Mouse (Mus musculus): ENCODE data around the gene Nsf. TPM values are rescaled to one million over a fixed set of nuclear protein-coding genes. Genes with fewer than 3 reads are reported as not detected.
A peak's percentile ranks its signal among the peaks of the same experiment; 100 is the strongest.

Nsf gene
- polyA plus RNA-seq, 1 experiment from 2014 or later, result 62.1 TPM

DNA sequence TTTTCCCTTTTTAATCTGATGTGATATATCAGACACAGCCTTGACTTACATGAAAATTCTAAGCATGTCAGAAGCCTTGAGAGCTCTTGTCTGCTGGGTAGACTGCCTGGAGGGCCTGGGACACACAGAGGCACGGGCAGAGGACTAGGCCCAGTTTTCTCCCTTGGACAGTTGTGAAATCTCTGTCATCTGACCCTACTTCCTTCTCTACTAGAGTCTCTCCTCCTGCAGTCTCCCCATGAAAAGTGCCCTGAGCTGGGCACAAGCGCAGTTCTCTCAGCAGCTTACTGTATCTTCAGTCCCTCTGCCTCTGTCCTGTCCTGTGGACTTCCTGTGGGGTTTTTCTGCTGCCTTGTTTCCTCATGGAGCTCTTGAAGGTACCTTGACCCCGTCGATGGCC, 25.5 kb upstream of the Nsf start:
- H3K4me2 ChIP-seq, result no peak overlapping the region
- WGBS, result 83% methylated on average over 4 of the region's 4 CpGs
- H3K4me3 ChIP-seq, result no peak overlapping the region
- no peak overlapping the region for H3K27ac ChIP-seq
- H3K4me1 ChIP-seq, result peaks cover 8% of the 10 kb centered on the region
- peaks cover 91% of the 10 kb centered on the region for H3K36me3 ChIP-seq
- ATAC-seq (ENCODE audit: insufficient number of reproducible peaks, insufficient read depth, low FRiP score, low TSS enrichment, low read depth), result no peak
- H3K9me3 ChIP-seq, result no peaks in the 10 kb centered on the region
- no peak overlapping the region for H3K9ac ChIP-seq
- no peaks in the 10 kb centered on the region for H3K27me3 ChIP-seq

DNA sequence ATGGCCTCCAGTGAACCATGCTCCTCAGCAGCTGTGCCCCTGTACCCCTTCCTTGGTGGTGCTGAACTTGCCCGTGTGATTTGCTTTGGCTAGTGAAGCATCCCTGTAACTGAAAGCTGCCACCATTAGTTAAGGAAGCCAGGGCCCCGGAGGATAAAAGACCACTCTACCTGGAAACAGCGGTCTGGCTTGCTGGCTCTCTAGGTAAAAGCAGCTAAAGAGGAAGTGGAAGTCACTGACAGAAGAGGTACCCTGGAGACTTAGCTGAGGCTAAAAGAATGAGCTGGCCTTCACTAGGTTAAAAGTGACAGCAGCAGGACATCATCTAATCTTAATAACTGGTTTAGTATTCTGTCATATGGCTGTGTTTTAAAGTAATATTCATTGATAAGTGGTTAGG, 17.0 kb upstream of the Nsf start:
- H3K4me1 ChIP-seq, result peaks cover 9% of the 10 kb centered on the region
- no peak overlapping the region for H3K27ac ChIP-seq
- H3K36me3 ChIP-seq, result peaks cover 58% of the 10 kb centered on the region
- no peak overlapping the region for H3K9ac ChIP-seq
- H3K4me3 ChIP-seq, result no peak overlapping the region
- ATAC-seq (ENCODE audit: insufficient number of reproducible peaks, insufficient read depth, low FRiP score, low TSS enrichment, low read depth), result no peak
- H3K4me2 ChIP-seq, result no peak overlapping the region
- no peaks in the 10 kb centered on the region for H3K9me3 ChIP-seq
- WGBS, result 91% methylated on average over 3 of the region's 3 CpGs
- no peaks in the 10 kb centered on the region for H3K27me3 ChIP-seq

DNA sequence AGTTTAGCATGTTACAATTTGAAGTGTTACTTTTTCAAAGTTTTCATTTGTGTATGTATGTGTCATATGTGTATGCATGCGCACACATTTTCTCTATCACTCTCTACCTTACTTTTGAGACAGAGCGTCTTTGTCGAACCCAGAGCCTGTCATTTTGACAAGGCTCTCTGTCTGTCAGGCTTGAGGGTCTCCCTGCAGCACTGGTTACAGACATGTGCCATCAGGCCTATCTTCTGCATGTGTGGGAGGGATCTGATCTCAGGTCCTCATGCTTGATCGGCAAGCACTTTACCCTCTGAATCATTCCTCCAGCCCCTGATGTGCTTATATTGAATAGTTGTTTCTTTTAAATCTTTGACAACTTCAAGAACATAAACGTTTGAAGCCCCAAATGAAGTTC, 15.4 kb upstream of the Nsf start:
- H3K27me3 ChIP-seq, result no peaks in the 10 kb centered on the region
- no peaks in the 10 kb centered on the region for H3K9me3 ChIP-seq
- ATAC-seq (ENCODE audit: insufficient number of reproducible peaks, insufficient read depth, low FRiP score, low TSS enrichment, low read depth), result no peak
- H3K9ac ChIP-seq, result no peak overlapping the region
- 89% methylated on average over 5 of the region's 5 CpGs for WGBS
- H3K36me3 ChIP-seq, result peaks cover 42% of the 10 kb centered on the region
- no peak overlapping the region for H3K27ac ChIP-seq
- no peak overlapping the region for H3K4me2 ChIP-seq
- H3K4me3 ChIP-seq, result no peak overlapping the region
- H3K4me1 ChIP-seq, result peaks cover 9% of the 10 kb centered on the region

DNA sequence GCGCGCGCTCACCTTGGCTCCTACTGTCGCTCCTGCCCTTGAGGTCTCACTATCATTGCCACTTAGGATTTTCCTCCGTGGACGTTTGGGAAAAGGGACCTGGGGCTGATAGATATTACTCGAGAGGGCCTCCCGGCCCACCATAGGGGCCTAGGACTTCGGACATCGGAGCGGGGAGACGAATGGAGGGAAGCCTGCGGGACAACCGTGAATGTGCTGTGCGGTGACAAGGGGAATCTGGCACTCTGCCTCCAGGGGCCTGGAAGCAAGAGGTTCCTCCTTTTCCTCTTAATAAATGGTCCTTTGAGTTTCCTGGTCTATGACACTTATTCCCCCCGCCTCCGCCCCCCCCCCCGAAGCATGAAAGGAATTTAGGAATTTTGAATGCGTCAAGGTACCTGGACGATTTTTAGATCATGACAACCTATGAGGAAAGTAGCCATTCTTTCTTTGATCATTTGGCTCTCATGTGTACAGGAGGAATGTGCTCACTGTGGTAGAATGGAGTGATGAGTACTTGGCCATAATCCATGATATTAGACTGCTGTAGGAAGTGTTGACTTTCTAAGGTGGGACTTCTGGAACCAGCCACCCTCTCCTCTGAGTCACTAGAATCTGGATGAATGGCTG, 13.4 kb upstream of the Nsf start:
- H3K27ac ChIP-seq, result peak overlapping the region; percentile 86
- peak overlapping the region; percentile 79 for H3K4me2 ChIP-seq
- peak overlapping the region; percentile 94 for H3K4me3 ChIP-seq
- no peak for ATAC-seq (ENCODE audit: insufficient number of reproducible peaks, insufficient read depth, low FRiP score, low TSS enrichment, low read depth)
- peaks cover 24% of the 10 kb centered on the region for H3K36me3 ChIP-seq
- peak overlapping the region; percentile 88 for H3K9ac ChIP-seq
- H3K9me3 ChIP-seq, result no peaks in the 10 kb centered on the region
- WGBS, result under 1% methylated on average over 20 of the region's 20 CpGs
- H3K4me1 ChIP-seq, result peaks cover 9% of the 10 kb centered on the region
- no peaks in the 10 kb centered on the region for H3K27me3 ChIP-seq

DNA sequence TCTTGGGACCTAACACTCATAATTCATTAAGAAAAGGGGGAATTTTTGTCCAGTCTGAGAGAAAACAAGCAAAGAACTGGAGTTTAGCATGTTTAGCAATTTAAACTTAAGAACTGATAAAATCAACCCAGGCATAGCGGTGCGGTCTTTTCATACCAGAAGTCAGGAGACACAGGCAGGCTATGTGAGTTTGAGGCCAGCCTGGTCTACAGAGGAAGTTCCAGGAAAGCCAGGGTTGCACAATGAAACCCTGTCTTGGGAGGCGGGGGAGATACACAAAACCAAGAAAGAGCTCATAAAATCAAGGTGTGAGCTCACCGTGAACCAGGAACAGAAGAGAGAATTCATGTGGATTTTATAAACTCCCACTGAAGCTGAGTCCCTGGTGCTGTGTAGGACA, 3.0 kb upstream of the Nsf start:
- H3K4me3 ChIP-seq, result no peak overlapping the region
- no peaks in the 10 kb centered on the region for H3K9me3 ChIP-seq
- H3K36me3 ChIP-seq, result no peaks in the 10 kb centered on the region
- 78% methylated on average over 4 of the region's 4 CpGs for WGBS
- no peak overlapping the region for H3K27ac ChIP-seq
- ATAC-seq (ENCODE audit: insufficient number of reproducible peaks, insufficient read depth, low FRiP score, low TSS enrichment, low read depth), result no peak
- H3K4me2 ChIP-seq, result no peak overlapping the region
- no peak overlapping the region for H3K9ac ChIP-seq
- peaks cover 19% of the 10 kb centered on the region for H3K4me1 ChIP-seq
- H3K27me3 ChIP-seq, result no peaks in the 10 kb centered on the region

DNA sequence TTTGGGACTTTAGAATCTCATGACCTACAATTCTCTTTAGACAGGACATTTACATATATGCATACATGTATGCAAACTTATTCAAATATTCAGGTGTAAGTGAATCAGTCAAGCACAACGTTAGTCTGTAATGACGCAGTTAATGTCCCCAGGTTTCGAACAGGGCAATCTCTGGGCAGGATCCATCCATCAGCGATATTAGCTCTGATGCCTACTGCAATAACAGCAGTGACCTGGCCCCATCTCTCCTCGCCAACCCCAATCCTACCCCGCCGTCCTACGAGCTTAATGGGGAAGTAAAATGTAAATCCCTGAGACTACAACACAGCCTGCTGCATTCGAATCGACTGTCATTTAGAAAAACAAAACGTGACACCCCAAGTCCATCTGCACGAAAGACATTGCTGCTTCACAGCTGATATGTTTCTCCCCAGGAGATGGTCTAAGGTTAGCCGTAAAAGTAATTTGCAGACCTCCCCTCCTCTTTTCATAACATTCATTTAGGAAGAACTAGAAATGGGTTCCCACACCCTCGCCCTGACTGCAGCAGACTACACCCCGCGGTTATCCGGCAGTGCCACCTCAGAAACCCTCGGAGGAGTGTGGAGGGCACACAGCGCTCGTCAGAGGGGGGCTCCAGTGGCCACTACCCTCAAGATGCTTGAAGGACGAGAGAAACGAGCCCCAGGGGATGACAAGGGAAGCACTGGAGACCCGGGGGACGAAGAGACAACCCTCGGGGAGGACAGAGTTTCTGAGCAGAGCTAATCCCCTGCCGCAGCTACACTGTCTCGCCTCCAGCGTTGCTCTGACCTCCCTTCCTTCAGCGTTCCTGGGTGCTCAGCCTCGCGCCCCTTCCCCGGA, 592 bp downstream of the Nsf start:
- peak; percentile 73 for ATAC-seq (ENCODE audit: insufficient number of reproducible peaks, insufficient read depth, low FRiP score, low TSS enrichment, low read depth)
- WGBS, result 2% methylated on average over 32 of the region's 32 CpGs
- H3K9ac ChIP-seq, result peak overlapping the region; percentile 91
- peak overlapping the region; percentile 79 for H3K4me3 ChIP-seq
- no peaks in the 10 kb centered on the region for H3K36me3 ChIP-seq
- no peaks in the 10 kb centered on the region for H3K27me3 ChIP-seq
- H3K4me1 ChIP-seq, result peaks cover 18% of the 10 kb centered on the region
- H3K27ac ChIP-seq, result peak overlapping the region; percentile 57
- H3K9me3 ChIP-seq, result no peaks in the 10 kb centered on the region
- H3K4me2 ChIP-seq, result peak overlapping the region; percentile 76

DNA sequence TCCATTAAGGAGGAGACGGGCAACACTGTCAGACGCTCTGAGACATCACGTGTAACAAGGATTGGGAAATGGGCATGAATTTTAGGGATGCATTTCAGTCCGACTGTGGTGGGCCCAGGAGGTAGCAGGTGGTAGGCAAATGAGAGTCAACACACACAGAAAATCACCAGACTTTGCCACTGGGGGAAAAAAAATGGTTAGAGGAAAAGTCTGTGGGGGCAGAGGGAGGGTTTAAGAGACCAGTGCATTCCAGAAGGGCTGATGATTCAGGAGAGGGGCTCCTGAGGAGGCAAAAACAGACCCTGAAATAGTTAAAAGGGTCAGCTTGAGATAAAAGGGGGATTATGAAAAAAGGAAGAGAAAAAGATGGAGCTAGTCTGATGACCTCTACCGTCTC, 1.2 kb downstream of the Nsf start:
- H3K36me3 ChIP-seq, result no peaks in the 10 kb centered on the region
- peak overlapping the region; percentile 76 for H3K4me2 ChIP-seq
- 0 out of 2 replicates have a peak overlapping the region, but pooled peaks have one; percentile 79 for H3K4me3 ChIP-seq
- H3K9me3 ChIP-seq, result no peaks in the 10 kb centered on the region
- peak overlapping the region; percentile 91 for H3K9ac ChIP-seq
- peaks cover 18% of the 10 kb centered on the region for H3K4me1 ChIP-seq
- ATAC-seq (ENCODE audit: insufficient number of reproducible peaks, insufficient read depth, low FRiP score, low TSS enrichment, low read depth), result no peak
- WGBS, result 53% methylated on average over 5 of the region's 5 CpGs
- no peak overlapping the region for H3K27ac ChIP-seq
- H3K27me3 ChIP-seq, result no peaks in the 10 kb centered on the region

DNA sequence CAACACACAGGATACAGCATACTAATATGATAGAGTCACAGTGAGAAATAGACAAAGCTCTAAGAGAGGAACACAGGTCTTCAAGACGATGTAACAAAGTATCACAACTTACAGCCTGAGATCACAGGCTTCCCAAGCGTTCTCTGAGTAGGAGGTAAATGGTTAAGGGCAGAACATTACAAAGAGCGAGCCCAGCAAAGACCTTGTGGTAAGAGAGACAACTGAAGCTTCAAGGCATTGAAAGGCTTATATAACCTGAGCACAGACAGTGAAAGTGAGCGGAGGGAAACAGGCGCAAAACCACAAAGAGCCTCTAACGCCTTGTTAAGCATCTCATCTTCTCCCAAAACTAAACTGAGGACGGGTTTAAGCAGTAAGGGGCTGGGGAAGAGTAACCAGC, 2.8 kb downstream of the Nsf start:
- H3K36me3 ChIP-seq, result no peaks in the 10 kb centered on the region
- peaks cover 18% of the 10 kb centered on the region for H3K4me1 ChIP-seq
- no peak overlapping the region for H3K27ac ChIP-seq
- ATAC-seq (ENCODE audit: insufficient number of reproducible peaks, insufficient read depth, low FRiP score, low TSS enrichment, low read depth), result no peak
- H3K9me3 ChIP-seq, result no peaks in the 10 kb centered on the region
- H3K9ac ChIP-seq, result no peak overlapping the region
- H3K4me3 ChIP-seq, result no peak overlapping the region
- no peaks in the 10 kb centered on the region for H3K27me3 ChIP-seq
- no peak overlapping the region for H3K4me2 ChIP-seq
- 82% methylated on average over 7 of the region's 7 CpGs for WGBS

DNA sequence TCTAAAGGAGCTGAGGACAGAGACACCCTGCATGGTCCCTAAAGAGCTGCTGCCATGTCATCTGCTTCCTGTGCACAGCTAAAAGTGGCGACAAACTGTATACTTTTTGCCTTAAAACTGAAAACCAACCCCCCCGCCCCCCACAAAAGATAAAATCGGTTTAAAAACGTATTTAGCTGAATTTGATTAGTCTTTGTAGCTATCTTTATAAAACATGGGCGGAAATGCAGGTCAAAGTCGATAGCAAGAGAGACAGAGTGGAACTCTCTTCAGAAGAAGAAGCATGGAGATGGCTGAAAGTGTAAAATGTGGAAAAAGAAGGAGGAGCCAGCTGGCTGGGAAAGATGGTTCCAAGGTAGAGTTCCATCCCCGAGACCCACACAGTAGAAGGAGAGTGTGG, 4.9 kb downstream of the Nsf start:
- H3K27ac ChIP-seq, result no peak overlapping the region
- no peak overlapping the region for H3K9ac ChIP-seq
- H3K4me3 ChIP-seq, result no peak overlapping the region
- H3K27me3 ChIP-seq, result no peaks in the 10 kb centered on the region
- peaks cover 18% of the 10 kb centered on the region for H3K4me1 ChIP-seq
- 87% methylated on average over 7 of the region's 7 CpGs for WGBS
- no peaks in the 10 kb centered on the region for H3K9me3 ChIP-seq
- H3K36me3 ChIP-seq, result no peaks in the 10 kb centered on the region
- no peak overlapping the region for H3K4me2 ChIP-seq
- ATAC-seq (ENCODE audit: insufficient number of reproducible peaks, insufficient read depth, low FRiP score, low TSS enrichment, low read depth), result no peak

DNA sequence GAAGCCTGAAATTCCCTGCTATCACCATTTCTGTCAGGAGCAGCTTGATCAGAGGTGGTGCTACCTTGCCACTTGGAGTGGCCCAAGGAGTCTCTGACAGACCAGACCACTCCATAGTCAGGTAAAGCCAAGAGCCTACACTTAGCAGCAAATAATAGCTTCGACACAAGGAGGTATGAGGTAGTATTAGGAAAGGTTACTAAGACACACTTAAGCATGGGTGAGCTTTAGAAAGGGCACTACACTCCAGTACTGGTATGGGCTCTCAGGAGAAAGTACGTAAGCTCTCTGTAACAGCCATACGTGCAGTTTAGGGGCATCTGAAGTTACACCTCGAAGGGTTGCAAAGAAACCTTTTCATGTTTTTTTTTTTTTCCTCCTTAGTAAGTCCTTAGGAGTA, 11.1 kb downstream of the Nsf start:
- H3K27ac ChIP-seq, result no peak overlapping the region
- H3K9ac ChIP-seq, result no peak overlapping the region
- WGBS, result 89% methylated on average over 4 of the region's 4 CpGs
- H3K36me3 ChIP-seq, result no peaks in the 10 kb centered on the region
- no peak for ATAC-seq (ENCODE audit: insufficient number of reproducible peaks, insufficient read depth, low FRiP score, low TSS enrichment, low read depth)
- H3K9me3 ChIP-seq, result no peaks in the 10 kb centered on the region
- H3K27me3 ChIP-seq, result no peaks in the 10 kb centered on the region
- H3K4me3 ChIP-seq, result no peak overlapping the region
- H3K4me2 ChIP-seq, result no peak overlapping the region
- H3K4me1 ChIP-seq, result no peaks in the 10 kb centered on the region

DNA sequence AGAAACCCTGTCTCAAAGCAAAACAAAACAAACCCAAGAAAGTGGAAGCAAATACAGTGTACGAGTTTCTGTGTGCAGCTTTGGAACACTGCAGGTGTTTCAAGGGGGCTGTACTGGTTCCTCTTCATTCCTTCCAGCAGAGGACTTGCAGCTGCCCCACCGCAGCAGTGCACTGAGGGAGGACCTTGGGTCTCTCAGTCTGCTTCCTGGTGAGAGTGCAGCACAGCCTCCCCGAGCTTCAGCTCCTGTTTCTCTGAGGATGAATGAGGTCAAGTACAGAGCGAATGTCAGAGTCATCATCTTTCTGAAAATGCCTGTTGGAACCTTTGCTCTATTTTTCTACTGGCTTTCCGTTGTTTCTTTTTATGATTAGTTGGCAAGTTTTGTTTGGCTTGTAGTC, 12.5 kb downstream of the Nsf start:
- ATAC-seq (ENCODE audit: insufficient number of reproducible peaks, insufficient read depth, low FRiP score, low TSS enrichment, low read depth), result no peak
- H3K9me3 ChIP-seq, result no peaks in the 10 kb centered on the region
- 71% methylated on average over 5 of the region's 5 CpGs for WGBS
- H3K4me2 ChIP-seq, result no peak overlapping the region
- no peaks in the 10 kb centered on the region for H3K27me3 ChIP-seq
- 0 out of 2 replicates have a peak, but pooled peaks cover under 1% of the 10 kb centered on the region for H3K4me1 ChIP-seq
- H3K4me3 ChIP-seq, result no peak overlapping the region
- no peak overlapping the region for H3K9ac ChIP-seq
- H3K36me3 ChIP-seq, result no peaks in the 10 kb centered on the region
- no peak overlapping the region for H3K27ac ChIP-seq

DNA sequence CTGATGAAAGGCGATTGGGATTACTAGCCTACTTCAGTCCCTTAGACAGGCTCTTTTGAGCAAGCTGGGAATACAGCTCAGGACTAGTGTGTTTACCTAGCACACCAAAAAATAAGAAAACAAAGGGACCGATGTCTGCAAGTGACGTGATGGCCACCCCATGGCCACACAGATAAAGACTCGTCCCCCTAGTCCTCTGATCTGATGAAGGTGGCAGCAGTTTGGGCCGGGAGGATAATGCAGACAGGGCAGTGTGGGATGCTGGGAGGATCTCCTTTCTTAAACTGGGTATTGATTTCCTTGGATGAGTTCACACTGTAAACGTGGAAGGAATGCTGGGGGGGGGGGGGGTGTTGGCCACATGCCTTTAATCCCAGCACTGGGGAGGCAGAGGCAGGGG, 13.0 kb downstream of the Nsf start:
- Histone ChIP-seq H3K27me3 (no peaks in the 10 kb centered on the region), H3K36me3 (no peaks in the 10 kb centered on the region), H3K4me3 (no peak overlapping the region), H3K27ac (no peak overlapping the region), H3K9me3 (no peaks in the 10 kb centered on the region), H3K9ac (no peak overlapping the region), H3K4me2 (no peak overlapping the region), H3K4me1 (peaks cover 4% of the 10 kb centered on the region; the same call in 1 of the 2 replicates)
- WGBS, result 71% methylated on average over 6 of the region's 6 CpGs
- no peak for ATAC-seq (ENCODE audit: insufficient number of reproducible peaks, insufficient read depth, low FRiP score, low TSS enrichment, low read depth)
